8 mouse cellular contexts compared by ENCODE assay signal in genomic region chr6:47811324-47811723, GRCm38 (mm10). TPM values are rescaled to one million over a fixed set of nuclear protein-coding genes. Genes with fewer than 3 reads are reported as not detected.
DNase-seq lines count a peak whose midpoint lies in the region; ATAC-seq and TF ChIP-seq lines count a peak whose summit lies in the region.

No protein-coding gene starts in this region.

- H3K9me3 ChIP-seq in embryonic facial prominence, embryonic 15.5 days (replicated peaks), result no peaks in the 10 kb centered on the region
- H3K9me3 ChIP-seq in intestine, postnatal 0 days (ENCODE audit: control insufficient read depth), result no peaks in the 10 kb centered on the region

- TF ChIP-seq POLR2A in myocyte (IDR thresholded peaks at IDR 0.05; ENCODE audit: insufficient read length, low read depth), result no peak

- H3K9ac ChIP-seq in embryonic facial prominence, embryonic 15.5 days, result no peak overlapping the region
- 0 out of 2 replicates have a peak overlapping the region, but pooled peaks have one; percentile 69 for H3K9ac ChIP-seq in intestine, postnatal 0 days (ENCODE audit: low read depth, low read length)

- TF ChIP-seq CTCF in layer of hippocampus, adult 2 months (conservative IDR thresholded peaks at IDR 0.05), result no peak
- TF ChIP-seq CTCF in intestine, postnatal 0 days (IDR thresholded peaks at IDR 0.05; ENCODE audit: low read depth), result no peak

- peaks cover 48% of the 10 kb centered on the region for H3K79me2 ChIP-seq in myocyte (ENCODE audit: control insufficient read depth, insufficient read depth)

- H3K4me3 ChIP-seq in layer of hippocampus, adult 2 months, result peak overlapping the region; percentile 79
- peak overlapping the region; percentile 80 for H3K4me3 ChIP-seq in embryonic facial prominence, embryonic 15.5 days (replicated peaks)
- peak overlapping the region; percentile 78 for H3K4me3 ChIP-seq in intestine, postnatal 0 days (ENCODE audit: low read depth, low read length)
- peak overlapping the region; percentile 85 for H3K4me3 ChIP-seq in myocyte

- peaks cover 23% of the 10 kb centered on the region for H3K4me1 ChIP-seq in embryonic facial prominence, embryonic 15.5 days
- peaks cover 7% of the 10 kb centered on the region for H3K4me1 ChIP-seq in intestine, postnatal 0 days (replicated peaks; ENCODE audit: control insufficient read depth, insufficient read depth, low read length)

- H3K27me3 ChIP-seq in embryonic facial prominence, embryonic 15.5 days, result no peaks in the 10 kb centered on the region
- no peaks in the 10 kb centered on the region for H3K27me3 ChIP-seq in intestine, postnatal 0 days (replicated peaks; ENCODE audit: control insufficient read depth, insufficient read depth, low read length)
- no peaks in the 10 kb centered on the region for H3K27me3 ChIP-seq in myocyte (ENCODE audit: control insufficient read depth, insufficient read depth, insufficient read length)

- 54% methylated on average over 5 of the region's 5 CpGs for WGBS in embryonic facial prominence, embryonic 15.5 days
- 35% methylated on average over 5 of the region's 5 CpGs for WGBS in intestine, postnatal 0 days

- no peak for ATAC-seq in embryonic facial prominence, embryonic 15.5 days (ENCODE audit: insufficient number of reproducible peaks, low FRiP score, low TSS enrichment, low read depth)
- ATAC-seq in intestine, postnatal 0 days, result no peak

- DNase-seq in layer of hippocampus, adult 2 months (ENCODE audit: low spot score in 2 of 2), result no peak
- no peak for DNase-seq in layer of hippocampus, postnatal 14 days (ENCODE audit: low spot score in 2 of 2)
- no peak for DNase-seq in cerebellum, adult 8-10 months
- no peak for DNase-seq in kidney, adult 9 months
- DNase-seq in right cerebral cortex, adult 18-20 months, result no peak

- H3K4me2 ChIP-seq in embryonic facial prominence, embryonic 15.5 days (replicated peaks), result peak overlapping the region; percentile 65
- H3K4me2 ChIP-seq in intestine, postnatal 0 days (replicated peaks; ENCODE audit: low read depth), result peak overlapping the region; percentile 76
- peak overlapping the region; percentile 87 for H3K4me2 ChIP-seq in myocyte (ENCODE audit: low read depth)

- no peak overlapping the region for H3ac ChIP-seq in myocyte (ENCODE audit: control insufficient read depth, insufficient read length)

- no peak overlapping the region for H3K27ac ChIP-seq in layer of hippocampus, adult 2 months
- no peak overlapping the region for H3K27ac ChIP-seq in embryonic facial prominence, embryonic 15.5 days (replicated peaks)
- H3K27ac ChIP-seq in intestine, postnatal 0 days (ENCODE audit: low read depth, low read length), result no peak overlapping the region

- H3K36me3 ChIP-seq in embryonic facial prominence, embryonic 15.5 days, result peaks cover 7% of the 10 kb centered on the region
- H3K36me3 ChIP-seq in intestine, postnatal 0 days (ENCODE audit: control insufficient read depth, insufficient read depth), result peaks cover 12% of the 10 kb centered on the region
- peaks cover 5% of the 10 kb centered on the region for H3K36me3 ChIP-seq in myocyte (ENCODE audit: control insufficient read depth, insufficient read depth)

TF ChIP-seq in myocyte, 11 proteins besides CTCF, POLR2A, EP300 and RAD21:
- TF ChIP-seq MAX (IDR thresholded peaks at IDR 0.05; ENCODE audit: low read depth) (no peak), TCF3 (IDR thresholded peaks at IDR 0.05; ENCODE audit: insufficient read length, low read depth) (no peak), CEBPB (IDR thresholded peaks at IDR 0.05; ENCODE audit: insufficient read depth, poor library complexity, severe bottlenecking) (no peak), TCF12 (IDR thresholded peaks at IDR 0.05; ENCODE audit: insufficient read depth, poor library complexity, severe bottlenecking) (no peak), SRF (IDR thresholded peaks at IDR 0.05; ENCODE audit: control insufficient read depth, insufficient read length, low read depth) (no peak), POLR2AphosphoS2 (IDR thresholded peaks at IDR 0.05; ENCODE audit: insufficient read length, low read depth) (no peak), MYOD1 (IDR thresholded peaks at IDR 0.05; ENCODE audit: control insufficient read depth in 1 of 3, insufficient read length in 2 of 3, low read depth in 2 of 3) (no peak), USF1 (IDR thresholded peaks at IDR 0.05; ENCODE audit: low read depth) (no peak), REST (IDR thresholded peaks at IDR 0.05; ENCODE audit: insufficient read depth, insufficient read length) (no peak), MYOG (IDR thresholded peaks at IDR 0.05; ENCODE audit: control insufficient read depth in 1 of 3, insufficient read depth in 1 of 3, insufficient read length in 2 of 3, low read depth in 2 of 3) (no peak), E2F4 (IDR thresholded peaks at IDR 0.05; ENCODE audit: insufficient read depth) (no peak)
TF ChIP-seq in myocyte: peak in this region for 0.

RNA-seq across cellular contexts. Expression of gene Pdia4, which starts 1.9 kb away (rescaled TPM):
- total RNA-seq in layer of hippocampus, adult 2 months (2021), result 10 to 100 TPM; 58.2 to 62.5 TPM
- total RNA-seq in layer of hippocampus, postnatal 14 days (2021), result 10 to 100 TPM; 53.0 to 73.0 TPM
- polyA plus RNA-seq in embryonic facial prominence, embryonic 15.5 days (2015; fragmentation: Nextera tagmentation; extraction: Ambion mirVana), result 257 and 265 TPM in 2 replicates
- polyA plus RNA-seq in intestine, postnatal 0 days (2015; fragmentation: Nextera tagmentation; extraction: Ambion mirVana), result 95.9 and 97.3 TPM in 2 replicates
- 49.3 TPM for polyA plus RNA-seq in myocyte (2012; fragmentation: generic; extraction: Trizol)

RNA-seq across cellular contexts. Expression of gene Zfp786, which starts 19.3 kb away (rescaled TPM):
- 1 to 10 TPM; 5.5 to 6.5 TPM for total RNA-seq in layer of hippocampus, adult 2 months (2021)
- 1 to 10 TPM; 5.1 to 5.5 TPM for total RNA-seq in layer of hippocampus, postnatal 14 days (2021)
- 3.5 and 4.1 TPM in 2 replicates for polyA plus RNA-seq in embryonic facial prominence, embryonic 15.5 days (2015; fragmentation: Nextera tagmentation; extraction: Ambion mirVana)
- 0.61 and 0.69 TPM in 2 replicates for polyA plus RNA-seq in intestine, postnatal 0 days (2015; fragmentation: Nextera tagmentation; extraction: Ambion mirVana)
- polyA plus RNA-seq in myocyte (2012; fragmentation: generic; extraction: Trizol), result 0.30 TPM

RNA-seq across cellular contexts. Expression of gene Zfp398, which starts 24.1 kb away (rescaled TPM):
- 10 to 100 TPM; 21.9 to 22.5 TPM for total RNA-seq in layer of hippocampus, adult 2 months (2021)
- 10 to 100 TPM; 19.1 to 21.0 TPM for total RNA-seq in layer of hippocampus, postnatal 14 days (2021)
- 11.5 and 11.9 TPM in 2 replicates for polyA plus RNA-seq in embryonic facial prominence, embryonic 15.5 days (2015; fragmentation: Nextera tagmentation; extraction: Ambion mirVana)
- 2.8 and 3.8 TPM in 2 replicates for polyA plus RNA-seq in intestine, postnatal 0 days (2015; fragmentation: Nextera tagmentation; extraction: Ambion mirVana)
- 2.2 TPM for polyA plus RNA-seq in myocyte (2012; fragmentation: generic; extraction: Trizol)
